ENCODE assay signal across 9 mouse cellular contexts in genomic region chr1:167340910-167341528, GRCm38 (mm10). TPM values are rescaled to one million over a fixed set of nuclear protein-coding genes. Genes with fewer than 3 reads are reported as not detected.
DNase-seq lines count a peak whose midpoint lies in the region; ATAC-seq lines count a peak whose summit lies in the region.
"Had no signal": no experiment of that assay in that cellular context is flagged by ENCODE, and none has a peak within 500 bp of the region (broad histone marks: within the 10 kb centered on the region; RNA-seq: fewer than 3 reads in every experiment).

No protein-coding gene starts in this region.

- H3K36me3 ChIP-seq in heart, embryonic 14.5 days (ENCODE audit: control insufficient read depth, insufficient read depth, low read length), result no peaks in the 10 kb centered on the region
- H3K36me3 ChIP-seq in neural tube, embryonic 12.5 days, result no peaks in the 10 kb centered on the region
- no peaks in the 10 kb centered on the region for H3K36me3 ChIP-seq in liver, embryonic 12.5 days
- H3K36me3 ChIP-seq in stomach, embryonic 16.5 days (ENCODE audit: control insufficient read depth, insufficient read depth, low read length), result no peaks in the 10 kb centered on the region

- no peaks in the 10 kb centered on the region for H3K4me1 ChIP-seq in heart, embryonic 14.5 days (ENCODE audit: control insufficient read depth in 2 of 2, insufficient read depth in 2 of 2, low read length in 2 of 2)
- no peaks in the 10 kb centered on the region for H3K4me1 ChIP-seq in neural tube, embryonic 12.5 days
- peaks cover 27% of the 10 kb centered on the region for H3K4me1 ChIP-seq in liver, embryonic 12.5 days
- H3K4me1 ChIP-seq in stomach, embryonic 16.5 days (ENCODE audit: control insufficient read depth, insufficient read depth, low read length), result no peaks in the 10 kb centered on the region

- 92% methylated on average over 3 of the region's 3 CpGs for WGBS in heart, embryonic 14.5 days
- WGBS in neural tube, embryonic 12.5 days, result 94% methylated on average over 3 of the region's 3 CpGs
- 77% methylated on average over 3 of the region's 3 CpGs for WGBS in liver, embryonic 12.5 days (ENCODE audit: insufficient replicate concordance)
- 88% methylated on average over 3 of the region's 3 CpGs for WGBS in stomach, embryonic 16.5 days

- ATAC-seq in heart, embryonic 14.5 days (ENCODE audit: insufficient number of reproducible peaks, insufficient read depth, low FRiP score, low read depth), result no peak
- peak; percentile 21; the same call in 1 of the 2 replicates for ATAC-seq in neural tube, embryonic 12.5 days (ENCODE audit: low FRiP score, low read depth)
- ATAC-seq in liver, embryonic 12.5 days, result peak; percentile 54
- 0 out of 2 replicates have a peak, but pooled peaks have one; percentile 14 for ATAC-seq in stomach, embryonic 16.5 days (ENCODE audit: insufficient read depth, low FRiP score)

- no peak for DNase-seq in heart, adult 8-10 months (ENCODE audit: low spot score)
- DNase-seq in neural tube, embryonic 10.5 days (ENCODE audit: extremely low spot score, low spot score), result no peak
- DNase-seq in right cerebral cortex, postnatal 36 days (ENCODE audit: low spot score in 2 of 2), result no peak
- DNase-seq in ovary, adult 18-20 months (ENCODE audit: low spot score), result no peak
- DNase-seq: layer of hippocampus, adult 9-11 months had no signal

- peak overlapping the region in 1 of 2 experiments; percentile 54; a peak in 1 of 4 replicates for H3K4me3 ChIP-seq in heart, embryonic 14.5 days (ENCODE audit: control insufficient read depth in 1 of 2, insufficient read depth in 1 of 2, low read depth in 1 of 2, low read length in 2 of 2)
- H3K4me3 ChIP-seq in neural tube, embryonic 12.5 days, result no peak overlapping the region
- H3K4me3 ChIP-seq in liver, embryonic 12.5 days, result peak overlapping the region; percentile 65; the same call in 1 of the 2 replicates
- H3K4me3 ChIP-seq in stomach, embryonic 16.5 days (replicated peaks; ENCODE audit: low read length), result no peak overlapping the region

- H3K27ac ChIP-seq in heart, embryonic 14.5 days (replicated peaks in 1 of 2; ENCODE audit: control insufficient read depth in 1 of 2, insufficient read depth in 1 of 2, low read depth in 2 of 2, low read length in 2 of 2), result no peak overlapping the region
- no peak overlapping the region for H3K27ac ChIP-seq in neural tube, embryonic 12.5 days
- peak overlapping the region; percentile 45; the same call in 1 of the 2 replicates for H3K27ac ChIP-seq in liver, embryonic 12.5 days
- no peak overlapping the region for H3K27ac ChIP-seq in stomach, embryonic 16.5 days (ENCODE audit: low read length)

- no peaks in the 10 kb centered on the region; the same call in 1 of the 2 replicates for H3K27me3 ChIP-seq in heart, embryonic 14.5 days (ENCODE audit: control insufficient read depth, insufficient read depth, low read length)
- H3K27me3 ChIP-seq in neural tube, embryonic 12.5 days (replicated peaks), result peaks cover 7% of the 10 kb centered on the region
- H3K27me3 ChIP-seq in liver, embryonic 12.5 days (replicated peaks), result no peaks in the 10 kb centered on the region
- peaks cover 3% of the 10 kb centered on the region; the same call in 1 of the 2 replicates for H3K27me3 ChIP-seq in stomach, embryonic 16.5 days (ENCODE audit: control insufficient read depth, insufficient read depth, low read length)

- H3K4me2 ChIP-seq in heart, embryonic 14.5 days (ENCODE audit: low read length), result peak overlapping the region; percentile 90
- no peak overlapping the region for H3K4me2 ChIP-seq in neural tube, embryonic 12.5 days (replicated peaks)
- H3K4me2 ChIP-seq in liver, embryonic 12.5 days, result peak overlapping the region; percentile 95
- H3K4me2 ChIP-seq in stomach, embryonic 16.5 days (ENCODE audit: low read depth, low read length), result peak overlapping the region; percentile 89

- H3K9me3 ChIP-seq in heart, embryonic 14.5 days (ENCODE audit: control insufficient read depth, low read length), result no peaks in the 10 kb centered on the region
- H3K9me3 ChIP-seq in neural tube, embryonic 12.5 days, result no peaks in the 10 kb centered on the region
- H3K9me3 ChIP-seq in liver, embryonic 12.5 days (replicated peaks), result no peaks in the 10 kb centered on the region
- no peaks in the 10 kb centered on the region for H3K9me3 ChIP-seq in stomach, embryonic 16.5 days (replicated peaks; ENCODE audit: control insufficient read depth, low read length)

- no peak overlapping the region for H3K9ac ChIP-seq in heart, embryonic 14.5 days (ENCODE audit: low read length)
- no peak overlapping the region for H3K9ac ChIP-seq in neural tube, embryonic 12.5 days
- H3K9ac ChIP-seq in liver, embryonic 12.5 days, result no peak overlapping the region
- H3K9ac ChIP-seq in stomach, embryonic 16.5 days (ENCODE audit: low read length), result no peak overlapping the region

RNA-seq across cellular contexts. Expression of gene Aldh9a1, which starts 8.8 kb away (rescaled TPM):
- 26.5 and 28.1 TPM in 2 replicates for polyA plus RNA-seq in heart, embryonic 14.5 days (2014; fragmentation: Nextera tagmentation; extraction: Ambion mirVana)
- total RNA-seq in heart, adult 8-10 months (2022), result 10 to 100 TPM; 15.1 to 27.6 (median 20.4) TPM
- polyA plus RNA-seq in neural tube, embryonic 12.5 days (2016; fragmentation: Nextera tagmentation; extraction: Ambion mirVana), result 29.6 and 30.8 TPM in 2 replicates
- polyA plus RNA-seq in liver, embryonic 12.5 days (2016; fragmentation: Nextera tagmentation; extraction: Ambion mirVana), result 94.4 and 99.5 TPM in 2 replicates
- 84.8 and 85.6 TPM in 2 replicates for polyA plus RNA-seq in stomach, embryonic 16.5 days (2015; fragmentation: Nextera tagmentation; extraction: Ambion mirVana)

RNA-seq across cellular contexts. Expression of gene Tmco1, which starts 32.8 kb away (rescaled TPM):
- 85.6 and 90.1 TPM in 2 replicates for polyA plus RNA-seq in heart, embryonic 14.5 days (2014; fragmentation: Nextera tagmentation; extraction: Ambion mirVana)
- total RNA-seq in heart, adult 8-10 months (2022), result 10 to 100 TPM; 92.5 to 99.4 (median 98.8) TPM
- 70.5 and 83.8 TPM in 2 replicates for polyA plus RNA-seq in neural tube, embryonic 12.5 days (2016; fragmentation: Nextera tagmentation; extraction: Ambion mirVana)
- polyA plus RNA-seq in liver, embryonic 12.5 days (2016; fragmentation: Nextera tagmentation; extraction: Ambion mirVana), result 70.7 and 74.2 TPM in 2 replicates
- 112 TPM in 2 replicates for polyA plus RNA-seq in stomach, embryonic 16.5 days (2015; fragmentation: Nextera tagmentation; extraction: Ambion mirVana)

RNA-seq across cellular contexts. Expression of gene Mgst3, which starts 52.6 kb away (rescaled TPM):
- 215 and 219 TPM in 2 replicates for polyA plus RNA-seq in heart, embryonic 14.5 days (2014; fragmentation: Nextera tagmentation; extraction: Ambion mirVana)
- 100 to 1,000 TPM; 345 to 380 (median 359) TPM for total RNA-seq in heart, adult 8-10 months (2022)
- 72.0 and 76.5 TPM in 2 replicates for polyA plus RNA-seq in neural tube, embryonic 12.5 days (2016; fragmentation: Nextera tagmentation; extraction: Ambion mirVana)
- polyA plus RNA-seq in liver, embryonic 12.5 days (2016; fragmentation: Nextera tagmentation; extraction: Ambion mirVana), result 388 and 396 TPM in 2 replicates
- 212 and 275 TPM in 2 replicates for polyA plus RNA-seq in stomach, embryonic 16.5 days (2015; fragmentation: Nextera tagmentation; extraction: Ambion mirVana)

RNA-seq across cellular contexts. Expression of gene Uck2, which starts 55.9 kb away (rescaled TPM):
- 39.2 TPM in 2 replicates for polyA plus RNA-seq in heart, embryonic 14.5 days (2014; fragmentation: Nextera tagmentation; extraction: Ambion mirVana)
- 10 to 100 TPM; 38.7 to 50.3 (median 43.4) TPM for total RNA-seq in heart, adult 8-10 months (2022)
- polyA plus RNA-seq in neural tube, embryonic 12.5 days (2016; fragmentation: Nextera tagmentation; extraction: Ambion mirVana), result 93.7 and 98.4 TPM in 2 replicates
- 102 and 103 TPM in 2 replicates for polyA plus RNA-seq in liver, embryonic 12.5 days (2016; fragmentation: Nextera tagmentation; extraction: Ambion mirVana)
- 65.4 and 70.9 TPM in 2 replicates for polyA plus RNA-seq in stomach, embryonic 16.5 days (2015; fragmentation: Nextera tagmentation; extraction: Ambion mirVana)
